10 mouse cellular contexts compared by ENCODE assay signal in genomic region chr10:117013689-117014390, GRCm38 (mm10). TPM values are rescaled to one million over a fixed set of nuclear protein-coding genes. Genes with fewer than 3 reads are reported as not detected.
DNase-seq lines count a peak whose midpoint lies in the region; ATAC-seq lines count a peak whose summit lies in the region.
"Had no signal": no experiment of that assay in that cellular context is flagged by ENCODE, and none has a peak within 500 bp of the region (broad histone marks: within the 10 kb centered on the region; RNA-seq: fewer than 3 reads in every experiment).

No protein-coding gene starts in this region.

- H3K27me3 ChIP-seq in kidney, embryonic 16.5 days (ENCODE audit: insufficient read depth, low read length), result peaks cover 6% of the 10 kb centered on the region; the same call in 1 of the 2 replicates
- H3K27me3 ChIP-seq in hindbrain, embryonic 12.5 days, result no peaks in the 10 kb centered on the region
- no peaks in the 10 kb centered on the region for H3K27me3 ChIP-seq in stomach, embryonic 15.5 days (replicated peaks)
- H3K27me3 ChIP-seq: Patski had no signal

- H3K27ac ChIP-seq in kidney, embryonic 16.5 days (ENCODE audit: low read length), result no peak overlapping the region
- H3K27ac ChIP-seq in hindbrain, embryonic 12.5 days, result peak overlapping the region; percentile 35; the same call in 1 of the 2 replicates
- peak overlapping the region; percentile 16; the same call in 1 of the 2 replicates for H3K27ac ChIP-seq in stomach, embryonic 15.5 days

- 9% methylated on average over 12 of the region's 12 CpGs for WGBS in kidney, embryonic 16.5 days
- WGBS in hindbrain, embryonic 12.5 days, result 20% methylated on average over 12 of the region's 12 CpGs
- 7% methylated on average over 12 of the region's 12 CpGs for WGBS in stomach, embryonic 15.5 days

- ATAC-seq in kidney, embryonic 16.5 days (ENCODE audit: low FRiP score, low TSS enrichment), result peak; percentile 83
- ATAC-seq in hindbrain, embryonic 12.5 days (ENCODE audit: low FRiP score), result peak; percentile 88
- ATAC-seq in stomach, embryonic 15.5 days (ENCODE audit: insufficient read depth, low FRiP score, low read depth), result peak; percentile 92
- no peak for ATAC-seq in monocyte, adult 5-6 weeks (replicated peaks; ENCODE audit: insufficient number of reproducible peaks, low FRiP score, low TSS enrichment, poor library complexity, severe bottlenecking)
- no peak for ATAC-seq in megakaryocyte, adult 5-6 weeks (ENCODE audit: poor library complexity, severe bottlenecking)
- ATAC-seq: Patski had no signal

- H3K9ac ChIP-seq in kidney, embryonic 16.5 days (replicated peaks; ENCODE audit: low read length), result 0 out of 2 replicates have a peak overlapping the region, but pooled peaks have one; percentile 12
- no peak overlapping the region for H3K9ac ChIP-seq in hindbrain, embryonic 12.5 days
- H3K9ac ChIP-seq in stomach, embryonic 15.5 days, result no peak overlapping the region

- DNase-seq in kidney, postnatal 14 days, result no peak
- peak; percentile 71 for DNase-seq in embryo, embryonic 10.5 days (ENCODE audit: low spot score)
- peak; percentile 24 for DNase-seq in lung, postnatal 10 days

- H3K4me1 ChIP-seq in kidney, embryonic 16.5 days (ENCODE audit: insufficient read depth, low read length), result peaks cover 15% of the 10 kb centered on the region; the same call in 1 of the 2 replicates
- peaks cover 15% of the 10 kb centered on the region for H3K4me1 ChIP-seq in hindbrain, embryonic 12.5 days
- H3K4me1 ChIP-seq in stomach, embryonic 15.5 days, result no peaks in the 10 kb centered on the region

- H3K4me2 ChIP-seq in kidney, embryonic 16.5 days (replicated peaks; ENCODE audit: low read depth, low read length), result peak overlapping the region; percentile 33
- peak overlapping the region; percentile 29 for H3K4me2 ChIP-seq in hindbrain, embryonic 12.5 days (replicated peaks)
- H3K4me2 ChIP-seq in stomach, embryonic 15.5 days, result peak overlapping the region; percentile 36; the same call in 1 of the 2 replicates

- H3K4me3 ChIP-seq in kidney, embryonic 16.5 days (ENCODE audit: low read length), result no peak overlapping the region
- H3K4me3 ChIP-seq in hindbrain, embryonic 12.5 days, result no peak overlapping the region
- no peak overlapping the region for H3K4me3 ChIP-seq in stomach, embryonic 15.5 days (replicated peaks)

- H3K9me3 ChIP-seq in kidney, embryonic 16.5 days (ENCODE audit: low read length), result no peaks in the 10 kb centered on the region
- H3K9me3 ChIP-seq in hindbrain, embryonic 12.5 days (replicated peaks), result no peaks in the 10 kb centered on the region
- H3K9me3 ChIP-seq in stomach, embryonic 15.5 days, result no peaks in the 10 kb centered on the region

- no peaks in the 10 kb centered on the region for H3K36me3 ChIP-seq in kidney, embryonic 16.5 days (ENCODE audit: insufficient read depth, low read length)
- H3K36me3 ChIP-seq in hindbrain, embryonic 12.5 days, result no peaks in the 10 kb centered on the region
- H3K36me3 ChIP-seq in stomach, embryonic 15.5 days, result no peaks in the 10 kb centered on the region

RNA-seq across cellular contexts. Expression of gene Best3, which starts 27.7 kb away (rescaled TPM):
- polyA plus RNA-seq in kidney, embryonic 16.5 days (2015; fragmentation: Nextera tagmentation; extraction: Ambion mirVana), result 0.18 and 0.32 TPM in 2 replicates
- polyA plus RNA-seq in hindbrain, embryonic 12.5 days (2016; fragmentation: Nextera tagmentation; extraction: Ambion mirVana), result 0.22 and 0.53 TPM in 2 replicates
- 0.05 and 0.10 TPM in 2 replicates for polyA plus RNA-seq in stomach, embryonic 15.5 days (2015; fragmentation: Nextera tagmentation; extraction: Ambion mirVana)
- total RNA-seq in monocyte, adult 5-6 weeks (2017), result not detected in 3 replicates
- not detected in 2 replicates for total RNA-seq in megakaryocyte, adult 5-6 weeks (2015)
- not detected in 2 replicates for total RNA-seq in megakaryocyte, adult 5-6 weeks (2017)
- polyA plus RNA-seq: Patski had no signal

RNA-seq across cellular contexts. Expression of gene Lrrc10, which starts 31.3 kb away (rescaled TPM):
- polyA plus RNA-seq in kidney, embryonic 16.5 days (2015; fragmentation: Nextera tagmentation; extraction: Ambion mirVana), result not detected in 2 replicates
- polyA plus RNA-seq in hindbrain, embryonic 12.5 days (2016; fragmentation: Nextera tagmentation; extraction: Ambion mirVana), result not detected in 2 replicates
- polyA plus RNA-seq in stomach, embryonic 15.5 days (2015; fragmentation: Nextera tagmentation; extraction: Ambion mirVana), result not detected in 2 replicates
- not detected in 3 replicates for total RNA-seq in monocyte, adult 5-6 weeks (2017)
- total RNA-seq in megakaryocyte, adult 5-6 weeks (2015), result not detected in 2 replicates
- total RNA-seq in megakaryocyte, adult 5-6 weeks (2017), result not detected in 2 replicates
- total RNA-seq: layer of hippocampus, adult 18-20 months had no signal
- polyA plus RNA-seq: Patski had no signal

RNA-seq across cellular contexts. Expression of gene Gm10271, which starts 41.4 kb away (rescaled TPM):
- polyA plus RNA-seq in kidney, embryonic 16.5 days (2015; fragmentation: Nextera tagmentation; extraction: Ambion mirVana), result not detected in 2 replicates
- polyA plus RNA-seq in hindbrain, embryonic 12.5 days (2016; fragmentation: Nextera tagmentation; extraction: Ambion mirVana), result not detected in 2 replicates
- not detected in 2 replicates for polyA plus RNA-seq in stomach, embryonic 15.5 days (2015; fragmentation: Nextera tagmentation; extraction: Ambion mirVana)
- total RNA-seq in monocyte, adult 5-6 weeks (2017), result not detected in 3 replicates
- total RNA-seq in megakaryocyte, adult 5-6 weeks (2015), result not detected in 2 replicates
- total RNA-seq in megakaryocyte, adult 5-6 weeks (2017), result not detected in 2 replicates
- total RNA-seq: layer of hippocampus, adult 18-20 months had no signal
- polyA plus RNA-seq: Patski had no signal

RNA-seq across cellular contexts. Expression of gene Cct2, which starts 49.8 kb away (rescaled TPM):
- 266 and 271 TPM in 2 replicates for polyA plus RNA-seq in kidney, embryonic 16.5 days (2015; fragmentation: Nextera tagmentation; extraction: Ambion mirVana)
- polyA plus RNA-seq in hindbrain, embryonic 12.5 days (2016; fragmentation: Nextera tagmentation; extraction: Ambion mirVana), result 247 and 251 TPM in 2 replicates
- polyA plus RNA-seq in stomach, embryonic 15.5 days (2015; fragmentation: Nextera tagmentation; extraction: Ambion mirVana), result 227 and 229 TPM in 2 replicates
- 289 to 360 TPM (median 315 TPM) in 3 replicates for total RNA-seq in monocyte, adult 5-6 weeks (2017)
- 265 and 283 TPM in 2 replicates for total RNA-seq in megakaryocyte, adult 5-6 weeks (2015)
- 250 and 266 TPM in 2 replicates for total RNA-seq in megakaryocyte, adult 5-6 weeks (2017)

Comparison
In these comparisons a context has a peak if more than half of its experiments do, and no peak if none do; other contexts are left out.
1. ATAC-seq: peak in kidney, embryonic 16.5 days (single experiment), hindbrain, embryonic 12.5 days (single experiment) and stomach, embryonic 15.5 days (single experiment); none in monocyte, adult 5-6 weeks (single experiment) and megakaryocyte, adult 5-6 weeks (single experiment).
2. Peak in every context shown above with its lines, with median percentiles within 50 percentile points of each other: H3K4me2 ChIP-seq.